Mouse (Mus musculus) liver, adult 2 months (tissue): ENCODE measurements around the gene Serpinf1.
A peak's percentile ranks its signal among the peaks of the same experiment; 100 is the strongest.

ENCODE experiments used
- CTCF ChIP-seq: fragments of 200-500 bp; IDR thresholded peaks from 2 replicates; pipeline ENCODE4 v1.5.1; 2011; ENCODE audit warnings: low read depth, low read length, control low read depth
- POLR2A ChIP-seq: fragments of 200-500 bp; IDR thresholded peaks from 2 replicates; pipeline ENCODE4 v1.6.1; 2011; ENCODE audit warnings: low read length, control low read depth; ENCODE audit not compliant: insufficient read depth; ENCODE audit errors: extremely low read depth

GRCm38 (mm10) chr11:75460103-75460843, 37.8 kb upstream of the Serpinf1 start:
- TF ChIP-seq CTCF (no peak), POLR2A (0 out of 2 replicates have a peak, but pooled peaks have one; percentile 32)
